Mouse (Mus musculus) embryo, embryonic 10.5 days (tissue): Measurements from ENCODE around the gene Krtap27-1.

Experiments
- DNase-seq: peaks from one replicate; pipeline ENCODE4 v3.0.0-alpha.2; 2015; ENCODE audit warnings: low spot score

The Krtap27-1 gene

DNA sequence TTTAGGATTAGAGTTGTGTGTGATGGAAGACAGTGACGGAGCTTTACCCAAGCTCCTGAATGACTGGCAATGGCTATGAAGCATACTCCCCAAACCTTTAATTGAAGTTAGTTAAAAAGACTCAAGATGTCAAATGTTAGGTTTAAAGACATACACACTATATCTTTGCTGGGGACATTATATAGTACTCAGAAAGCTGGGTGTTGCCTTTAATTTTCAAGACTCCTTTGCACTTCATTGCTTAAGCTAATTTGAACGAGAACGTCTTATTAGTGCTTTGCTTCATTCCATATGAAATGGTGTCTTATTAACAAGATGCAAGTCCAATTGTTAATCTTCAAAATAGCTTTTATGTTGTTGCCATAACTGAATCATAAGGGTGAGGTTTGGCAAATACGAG is at the start of gene Krtap27-1:
Krtap27-1 (minus strand) TSS at position 101 of the 400 bp plus-strand sequence.
- no peak for DNase-seq

DNA sequence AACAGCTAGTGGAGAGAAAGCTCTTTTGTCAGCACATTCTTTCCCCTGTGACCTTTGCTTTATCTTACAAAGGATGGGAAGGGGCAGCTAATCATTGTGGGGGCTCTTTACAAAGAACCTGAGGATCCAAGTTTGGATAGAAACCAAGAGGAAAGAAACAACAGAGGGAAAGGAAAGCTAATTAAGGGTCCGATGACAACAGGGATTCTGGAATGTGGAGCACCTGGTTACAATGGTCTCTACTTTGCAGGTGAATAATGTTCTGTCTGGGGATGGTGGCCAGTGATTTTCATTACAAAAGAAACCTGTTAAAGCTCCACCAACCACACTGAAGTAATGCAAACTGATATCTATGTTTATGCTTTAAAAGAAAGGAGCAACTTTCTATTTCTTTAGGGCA is 48.6 kb upstream of the Krtap27-1 start:
- no peak for DNase-seq

DNA sequence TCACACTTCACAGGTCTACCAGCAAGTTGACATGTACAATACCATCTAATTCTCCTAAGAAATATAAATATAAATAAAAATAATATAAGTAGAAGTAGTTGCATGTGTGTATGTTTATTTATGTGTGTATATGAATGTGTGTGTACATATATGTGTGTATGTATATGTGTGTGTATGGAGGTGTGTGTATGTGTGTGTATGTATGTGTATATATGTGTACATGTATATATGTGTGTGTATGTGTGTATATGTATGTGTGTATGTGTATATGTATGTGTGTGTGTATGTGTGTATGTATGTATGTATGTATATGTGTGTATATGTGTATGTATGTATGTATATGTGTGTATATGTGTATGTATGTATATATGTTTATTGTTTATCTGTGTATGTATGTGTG is 45.1 kb upstream of the Krtap27-1 start:
- no peak for DNase-seq

DNA sequence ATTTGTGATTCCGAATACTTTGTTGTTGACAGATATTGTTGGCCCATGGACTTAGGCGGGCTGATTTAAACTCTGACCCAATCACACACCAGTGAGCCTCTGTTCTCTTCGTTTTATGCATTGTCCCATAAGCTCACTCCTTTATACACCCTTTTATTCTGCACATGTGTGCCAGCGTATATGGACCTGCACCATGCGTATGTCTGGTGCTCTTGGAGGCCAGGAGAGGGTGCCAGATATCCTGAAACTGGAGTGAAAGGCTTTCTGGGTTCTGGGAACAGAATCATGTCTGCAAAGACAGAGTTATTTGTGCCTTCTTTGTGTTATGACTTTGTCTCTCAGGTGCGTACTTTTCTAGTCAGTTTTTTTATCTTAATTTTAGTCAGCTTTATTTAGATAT is 39.8 kb upstream of the Krtap27-1 start:
- DNase-seq, result no peak

DNA sequence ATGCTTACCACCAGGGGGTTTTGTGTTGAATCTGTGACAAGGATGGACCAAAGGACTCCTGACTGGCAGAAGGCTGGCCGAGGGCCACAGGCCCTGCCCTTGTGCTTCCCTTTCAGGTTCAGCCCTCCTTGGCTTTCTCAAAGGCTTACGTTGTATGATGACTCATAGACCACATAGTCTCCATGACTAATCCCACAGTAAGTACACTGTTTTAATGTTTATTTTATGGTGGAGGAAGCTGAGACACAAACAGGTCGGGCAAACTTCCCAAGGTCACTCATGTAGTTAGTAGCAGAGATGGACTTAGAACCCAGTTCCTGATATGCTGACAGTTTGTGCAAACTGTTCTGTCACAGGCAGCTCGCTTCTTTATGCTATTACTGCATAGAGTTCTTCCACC is 39.3 kb upstream of the Krtap27-1 start:
- DNase-seq, result no peak

DNA sequence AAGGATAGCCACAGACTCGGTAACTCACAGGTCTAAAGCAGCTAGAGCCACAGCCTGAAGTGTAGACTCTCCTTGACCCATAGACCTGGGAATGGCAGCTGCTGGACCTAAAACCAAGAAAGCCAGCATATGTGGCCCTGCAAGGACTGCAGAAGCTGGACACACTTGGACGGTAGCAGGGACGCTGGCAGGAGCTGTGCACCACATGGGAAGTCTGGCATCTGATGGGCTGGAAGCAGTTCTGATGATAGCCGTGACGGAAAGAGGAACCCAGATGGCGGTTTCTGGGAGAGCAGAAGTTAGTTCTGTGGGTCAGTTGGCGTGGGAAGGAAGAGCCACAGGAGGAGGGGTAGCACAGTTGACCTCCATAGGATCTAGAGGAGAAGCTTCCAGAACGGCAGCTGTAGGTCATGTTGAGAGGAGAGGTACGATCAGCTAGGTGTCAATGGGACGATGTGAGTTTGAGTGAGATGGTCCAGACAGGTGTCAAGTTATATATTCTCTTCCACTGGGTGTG is 36.1 kb upstream of the Krtap27-1 start, which contains the start of gene 2310061N02Rik:
2310061N02Rik (minus strand) TSS at position 467 of the 517 bp plus-strand sequence.
- DNase-seq, result no peak

DNA sequence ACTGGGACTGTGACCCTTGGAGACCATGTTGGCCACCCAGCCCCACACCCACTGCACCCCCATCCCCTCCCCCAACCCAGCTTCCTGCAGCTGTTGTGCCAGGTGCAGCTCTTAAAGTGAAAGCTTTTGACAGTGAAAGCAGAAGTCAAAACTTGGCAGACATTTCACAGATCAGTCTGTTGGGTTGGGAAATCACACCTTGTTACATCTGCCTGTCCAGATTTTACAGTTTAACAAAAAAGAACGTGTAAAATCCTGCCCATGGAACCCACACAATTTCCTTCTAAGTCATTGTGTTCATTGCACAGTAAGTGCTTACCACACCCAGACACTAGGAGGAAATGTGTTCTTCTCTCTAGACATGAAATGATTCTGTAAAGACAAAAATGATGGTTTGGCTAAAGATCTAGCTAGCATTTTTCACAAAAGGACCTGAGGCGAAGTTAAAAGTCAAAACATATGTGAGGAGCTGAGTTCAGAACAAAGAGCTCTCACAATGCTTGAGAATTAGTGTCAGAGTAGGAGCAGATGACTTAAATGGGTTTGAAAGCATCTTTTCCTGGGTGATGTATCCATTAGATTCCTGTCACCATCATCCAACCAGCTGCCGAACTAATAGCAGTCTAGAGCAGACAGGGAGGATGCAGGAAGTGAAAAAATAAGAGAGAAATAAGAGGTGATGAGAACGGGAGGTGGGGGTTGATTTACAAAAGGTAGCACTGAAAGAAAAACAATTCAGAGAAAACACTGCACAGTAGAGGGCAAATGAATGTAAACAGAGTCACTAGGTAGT is 29.8 kb upstream of the Krtap27-1 start:
- DNase-seq, result peak; percentile 13

DNA sequence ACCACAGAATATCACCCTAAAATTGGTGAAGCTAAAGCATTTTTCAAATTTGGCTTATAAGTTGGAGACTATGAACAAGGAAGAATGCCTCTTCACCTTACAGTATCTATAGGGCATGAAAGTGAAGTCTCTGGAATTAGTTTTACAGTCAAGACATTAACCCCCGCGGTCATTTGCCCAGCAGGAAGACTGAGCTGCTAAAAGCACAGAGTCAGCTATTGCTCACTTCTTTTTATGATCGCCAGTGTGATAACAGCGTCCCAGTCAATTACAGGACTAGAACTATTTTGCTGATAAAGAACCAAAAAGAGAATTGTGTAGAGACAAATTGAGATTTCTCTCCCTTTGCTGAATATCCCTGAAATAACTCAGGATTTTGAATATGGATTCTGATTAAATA is 24.8 kb upstream of the Krtap27-1 start:
- no peak for DNase-seq

DNA sequence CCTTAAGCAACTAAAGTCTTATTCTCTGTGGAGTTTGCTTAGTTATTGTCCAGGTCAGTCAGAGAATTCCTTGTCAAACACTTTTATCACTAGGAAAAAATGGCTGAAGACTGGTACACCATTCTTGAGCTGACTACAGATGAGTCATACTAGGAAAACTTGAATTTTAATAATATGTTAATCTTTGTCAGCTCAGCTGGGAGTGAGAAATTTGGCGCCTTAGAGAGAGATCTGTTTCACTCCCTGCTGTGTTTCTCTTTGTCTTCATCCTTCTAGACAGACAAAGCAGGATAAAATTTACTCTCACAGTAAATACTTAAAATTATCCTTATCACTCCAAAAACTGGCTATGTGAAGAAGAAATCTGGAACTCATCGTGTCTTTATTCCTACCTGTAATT is 9.8 kb upstream of the Krtap27-1 start:
- no peak for DNase-seq

DNA sequence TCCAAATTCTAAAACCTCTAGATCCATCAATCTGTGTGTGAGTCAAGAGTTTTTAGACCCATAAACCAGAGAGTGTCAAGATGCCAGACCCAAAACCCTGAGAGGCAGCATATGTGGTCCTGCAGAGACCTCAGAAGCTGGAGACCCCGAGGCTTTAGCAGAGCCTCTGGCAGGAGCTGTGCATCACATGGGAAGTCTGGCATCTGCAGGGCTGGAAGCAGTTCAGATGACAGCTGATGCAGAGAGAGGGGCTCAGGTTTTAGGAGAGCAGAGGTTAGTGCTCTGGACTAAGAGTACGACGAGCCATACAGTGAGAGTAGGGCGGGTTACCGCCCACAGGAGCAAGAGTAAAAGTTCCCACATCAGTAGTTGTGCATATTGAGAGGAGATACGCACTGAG is 7.6 kb upstream of the Krtap27-1 start:
- no peak for DNase-seq

DNA sequence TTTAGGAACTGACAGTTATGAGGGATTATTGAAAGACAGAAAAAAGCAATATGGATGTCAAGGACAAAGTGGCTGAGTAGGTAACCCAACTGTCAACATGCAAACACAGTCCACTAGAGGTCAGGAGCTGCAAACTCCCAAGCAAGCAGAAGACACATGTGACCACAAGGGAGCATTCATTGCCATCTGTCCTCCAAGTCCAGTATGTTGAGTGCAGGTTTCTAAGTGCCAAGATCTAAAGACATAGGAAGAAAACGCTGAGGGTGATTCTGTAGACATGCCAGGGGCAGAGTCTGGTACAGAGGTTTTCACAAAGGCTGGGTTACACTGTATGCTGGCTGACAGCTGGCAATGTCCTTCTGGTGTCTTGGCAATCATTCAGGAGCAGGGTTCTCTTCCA is 14.0 kb downstream of the Krtap27-1 start:
- DNase-seq, result no peak

DNA sequence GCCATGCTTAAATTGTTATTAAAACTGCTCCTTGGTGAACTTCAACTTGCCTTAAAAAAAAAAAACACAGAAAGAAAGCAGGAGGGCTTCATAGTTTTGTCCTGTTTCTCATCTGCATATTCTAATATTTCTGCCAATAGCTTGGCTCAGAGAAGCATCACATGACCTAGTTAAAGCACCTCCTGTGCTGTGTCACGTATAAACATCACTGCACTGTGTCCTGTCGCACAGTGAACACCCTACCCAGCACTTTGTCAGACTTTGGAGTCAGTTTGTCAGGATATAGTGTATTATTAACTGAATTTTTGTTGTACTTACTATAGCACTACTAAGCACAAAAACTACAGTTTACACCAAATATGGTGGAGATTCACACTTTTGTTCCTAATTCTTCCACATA is 19.5 kb downstream of the Krtap27-1 start:
- DNase-seq, result no peak

DNA sequence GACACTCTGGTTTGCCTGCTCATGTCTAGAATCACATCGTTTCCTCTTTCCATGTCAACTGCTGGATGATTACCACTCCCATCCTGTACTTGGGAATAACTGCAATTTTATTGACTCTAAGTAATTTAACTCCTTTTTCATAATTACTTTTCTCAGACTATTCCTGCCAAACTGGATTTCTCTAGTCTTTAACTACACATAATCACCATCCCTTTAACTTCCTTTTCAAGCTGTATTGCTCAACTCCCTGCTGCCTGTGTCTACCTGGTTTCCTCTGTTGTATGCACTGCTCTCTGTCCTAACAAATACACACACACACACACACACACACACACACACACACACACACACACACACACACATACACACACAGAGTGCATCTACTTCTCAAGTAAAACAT is 20.4 kb downstream of the Krtap27-1 start:
- DNase-seq, result no peak

DNA sequence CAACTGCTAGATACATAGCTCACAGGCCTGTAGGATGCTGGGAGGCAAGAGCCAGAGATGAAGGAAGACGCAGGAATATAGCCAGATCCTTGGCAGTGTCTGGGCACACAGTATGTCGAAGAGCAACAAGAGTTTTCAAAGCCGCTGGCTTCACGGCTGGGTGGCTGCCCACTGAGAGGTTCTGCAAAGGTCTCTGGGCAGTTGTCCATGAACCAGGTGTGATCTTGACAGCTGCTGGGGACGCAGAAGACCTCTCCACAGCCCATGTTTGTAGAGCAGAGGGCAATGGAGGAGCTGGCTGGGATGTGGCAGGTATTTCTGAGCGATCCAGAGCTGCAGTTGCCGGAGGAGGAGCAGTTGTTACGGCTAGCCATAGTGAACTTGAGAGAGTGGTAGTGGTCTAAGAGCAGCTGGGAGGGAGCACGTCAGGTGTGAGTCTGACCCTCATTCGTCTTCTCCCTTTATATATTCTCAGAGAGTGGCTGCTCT is 24.1 kb downstream of the Krtap27-1 start, which contains the start of gene Krtap26-1:
Krtap26-1 (minus strand) TSS at position 439 of the 489 bp plus-strand sequence.
- no peak for DNase-seq

DNA sequence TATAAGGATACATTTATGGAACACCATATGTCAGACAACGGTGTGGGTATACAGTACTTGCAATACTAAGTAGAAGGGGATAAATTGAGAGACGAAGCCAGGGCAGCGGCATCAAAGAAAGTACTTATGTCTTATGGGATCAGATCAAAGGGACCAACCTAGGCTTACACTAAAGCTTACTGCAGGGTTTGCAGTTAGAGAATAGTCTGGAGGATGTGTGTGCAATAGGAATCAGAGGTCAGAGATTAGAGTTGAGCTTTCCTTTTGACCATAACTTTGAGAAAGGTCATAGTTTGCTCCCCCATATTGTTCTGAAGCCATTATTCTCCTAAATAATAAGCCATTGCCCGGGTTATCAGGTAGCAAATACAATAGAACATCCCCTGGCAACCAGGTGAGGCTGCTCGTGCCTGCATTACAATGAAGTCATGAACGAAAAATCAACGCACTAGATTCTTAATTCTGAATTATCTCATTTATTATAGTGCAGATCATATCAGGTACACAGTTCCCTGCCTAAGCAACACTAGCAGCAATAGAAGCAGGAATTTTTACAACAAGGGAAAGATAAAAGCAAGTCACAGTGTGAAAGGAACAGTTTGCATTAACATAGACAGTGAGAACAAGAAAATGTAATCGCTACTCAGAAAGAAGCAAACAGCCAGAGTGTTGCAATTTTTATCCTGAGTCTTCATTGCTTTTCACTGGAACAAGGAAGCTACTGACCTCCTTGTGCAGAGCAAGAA is 24.9 kb downstream of the Krtap27-1 start:
- no peak for DNase-seq

DNA sequence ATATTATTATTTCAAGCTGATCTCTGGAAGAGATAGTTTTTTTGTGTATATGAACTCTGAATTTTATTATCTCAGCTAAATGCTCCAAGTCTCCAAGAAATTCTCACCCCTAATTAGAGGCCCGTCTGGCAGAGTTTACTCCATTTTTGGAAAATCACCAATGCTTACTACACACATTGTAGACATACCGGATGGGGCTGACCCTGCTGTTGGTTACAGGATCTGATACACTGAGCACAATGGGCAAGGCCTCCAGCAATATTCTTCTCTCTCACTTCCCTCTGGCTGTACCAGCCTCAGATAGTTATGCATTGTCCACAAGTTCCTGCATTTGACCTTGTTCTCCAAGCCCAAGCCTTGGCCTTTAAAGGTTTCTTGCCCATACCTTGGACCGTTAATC is 31.4 kb downstream of the Krtap27-1 start:
- no peak for DNase-seq

DNA sequence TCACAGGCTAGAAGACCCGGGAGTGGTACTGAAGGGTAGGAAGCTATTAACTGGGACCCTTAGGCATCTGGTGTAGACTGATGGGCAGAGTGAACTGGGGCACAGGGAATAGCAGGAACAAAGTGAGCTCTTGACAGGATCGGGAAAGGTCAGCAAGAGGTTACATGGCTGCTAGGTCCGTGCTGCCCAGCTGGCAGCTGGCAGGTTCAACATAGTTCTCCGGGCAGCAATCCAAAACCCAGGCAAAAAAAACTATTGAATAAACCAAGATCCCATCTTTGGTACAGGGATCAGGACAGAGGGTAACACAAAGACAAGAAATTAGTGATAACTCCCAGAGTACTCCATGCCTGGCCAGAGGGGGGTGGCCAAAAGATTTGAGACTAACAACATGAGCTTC is 36.3 kb downstream of the Krtap27-1 start:
- peak; percentile 17 for DNase-seq

DNA sequence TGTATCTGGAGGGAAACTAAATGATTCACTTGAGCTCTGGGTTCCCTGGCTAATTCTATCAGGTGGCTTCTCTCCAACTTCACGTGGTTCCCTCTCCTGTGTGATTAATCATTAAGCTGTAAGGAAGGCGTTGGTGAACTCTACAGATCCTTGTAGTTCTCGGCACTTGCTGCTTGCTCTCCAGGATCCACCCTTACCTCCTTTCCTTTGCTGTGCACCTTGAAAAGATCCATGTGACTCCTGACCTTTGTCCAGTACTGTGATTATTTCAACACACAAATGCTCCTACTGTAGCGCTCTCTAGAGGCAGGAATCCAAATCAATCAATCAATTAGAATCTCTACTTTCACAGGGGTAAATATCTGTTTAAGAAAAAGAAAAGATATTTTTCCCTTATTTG is 40.0 kb downstream of the Krtap27-1 start:
- DNase-seq, result no peak

DNA sequence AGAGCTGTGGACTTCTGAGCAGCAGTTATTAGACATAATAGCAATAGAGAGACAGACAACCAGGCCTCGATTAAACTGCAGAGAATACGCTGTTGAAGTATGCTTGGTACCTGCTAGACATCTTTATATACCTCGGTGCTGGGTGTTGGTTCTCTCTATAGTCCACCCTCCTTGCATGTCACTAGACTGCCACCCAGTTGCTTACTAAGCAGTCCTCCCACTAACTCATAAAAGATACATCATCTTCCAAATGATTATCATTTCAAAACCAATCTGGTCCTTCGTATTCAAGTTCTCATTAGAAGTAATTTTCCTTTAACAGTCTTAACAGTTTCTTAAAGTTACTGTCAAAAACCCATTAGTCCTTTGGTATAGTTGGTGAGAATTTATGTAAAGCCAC is 43.9 kb downstream of the Krtap27-1 start, which contains the start of gene 2310079G19Rik:
2310079G19Rik (minus strand) TSS at position 101 of the 400 bp plus-strand sequence.
- no peak for DNase-seq
